Mouse (Mus musculus) testis, adult 2 months (tissue): ENCODE measurements around the gene Srd5a2. TPM values are rescaled to one million over a fixed set of nuclear protein-coding genes. Genes with fewer than 3 reads are reported as not detected.

Experiments
- H3K27ac ChIP-seq: fragments of 200-500 bp; 2 replicates; pipeline ENCODE4 v1.5.1; 2012; ENCODE audit warnings: low read depth, low read length; ENCODE audit not compliant: control insufficient read depth, insufficient read depth
- H3K27me3 ChIP-seq: fragments of 200-500 bp; 2 replicates; pipeline ENCODE4 v1.6.1; 2012; ENCODE audit warnings: mild to moderate bottlenecking, low read length, moderate library complexity; ENCODE audit not compliant: control insufficient read depth, insufficient read depth
- H3K36me3 ChIP-seq: fragments of 200-500 bp; 2 replicates; pipeline ENCODE4 v1.6.1; 2012; ENCODE audit warnings: mild to moderate bottlenecking, low read length; ENCODE audit not compliant: control insufficient read depth, insufficient read depth
- H3K4me1 ChIP-seq: fragments of 200-500 bp; 2 replicates; pipeline ENCODE4 v1.6.1; 2012; ENCODE audit warnings: low read length; ENCODE audit not compliant: control insufficient read depth, insufficient read depth
- H3K4me3 ChIP-seq: fragments of 200-500 bp; 2 replicates; pipeline ENCODE4 v1.5.1; 2012; ENCODE audit warnings: low read depth, mild to moderate bottlenecking, low read length, moderate library complexity, mixed read lengths; ENCODE audit not compliant: control insufficient read depth
- CTCF ChIP-seq: fragments of 200-500 bp; IDR thresholded peaks from 2 replicates; pipeline ENCODE4 v1.5.1; 2012; ENCODE audit warnings: low read depth, mild to moderate bottlenecking, inconsistent platforms, low read length, moderate library complexity; ENCODE audit not compliant: control insufficient read depth, insufficient read depth, insufficient replicate concordance
- POLR2A ChIP-seq: fragments of 200-500 bp; IDR thresholded peaks from 2 replicates; pipeline ENCODE4 v1.6.1; 2012; ENCODE audit warnings: low read depth, mild to moderate bottlenecking, inconsistent platforms, low read length, moderate library complexity; ENCODE audit not compliant: control insufficient read depth
- polyA plus RNA-seq: library from polyadenylated mRNA; depleted of rRNA; stranded (reverse); fragments of >200 nt; gene quantifications from 2 replicates; pipeline ENCODE4 v1.2.3, GENCODE M21; 2012

Srd5a2 gene
- polyA plus RNA-seq, 1 experiment: 0.14 TPM

- Histone ChIP-seq H3K4me3 (no peak overlapping the region), H3K36me3 (no peaks in the 10 kb centered on the region), H3K27me3 (no peaks in the 10 kb centered on the region), H3K27ac (no peak overlapping the region), H3K4me1 (no peaks in the 10 kb centered on the region)
- TF ChIP-seq POLR2A: no peak
- TF ChIP-seq CTCF: no peak
Measured at GRCm38 (mm10) chr17:74002396-74002795, 45.3 kb downstream of the Srd5a2 start.

- TF ChIP-seq POLR2A (no peak), CTCF (no peak)
- H3K27me3 ChIP-seq: no peaks in the 10 kb centered on the region
- H3K36me3 ChIP-seq: no peaks in the 10 kb centered on the region
- no peak overlapping the region for H3K27ac ChIP-seq
- H3K4me1 ChIP-seq: no peaks in the 10 kb centered on the region
- H3K4me3 ChIP-seq: no peak overlapping the region
Measured at GRCm38 (mm10) chr17:73995907-73996645, 51.6 kb downstream of the Srd5a2 start.

- TF ChIP-seq POLR2A (no peak), CTCF (no peak)
- H3K27ac ChIP-seq: no peak overlapping the region
- no peak overlapping the region for H3K4me3 ChIP-seq
- H3K4me1 ChIP-seq: no peaks in the 10 kb centered on the region
- H3K36me3 ChIP-seq: no peaks in the 10 kb centered on the region
- H3K27me3 ChIP-seq: no peaks in the 10 kb centered on the region
Measured at GRCm38 (mm10) chr17:73991264-73991663, 56.5 kb downstream of the Srd5a2 start.

GRCm38 (mm10) chr17:73986571-73986970 lies 61.1 kb downstream of the Srd5a2 start:
- H3K36me3 ChIP-seq: no peaks in the 10 kb centered on the region
- TF ChIP-seq CTCF (no peak), POLR2A (no peak)
- H3K27me3 ChIP-seq: no peaks in the 10 kb centered on the region
- H3K4me3 ChIP-seq: no peak overlapping the region
- no peak overlapping the region for H3K27ac ChIP-seq
- H3K4me1 ChIP-seq: no peaks in the 10 kb centered on the region

- Histone ChIP-seq H3K27ac (no peak overlapping the region), H3K36me3 (no peaks in the 10 kb centered on the region), H3K27me3 (no peaks in the 10 kb centered on the region), H3K4me3 (no peak overlapping the region), H3K4me1 (no peaks in the 10 kb centered on the region)
- TF ChIP-seq CTCF (no peak), POLR2A (no peak)
Measured at GRCm38 (mm10) chr17:73985936-73986335, 61.8 kb downstream of the Srd5a2 start.

- Histone ChIP-seq H3K4me3 (no peak overlapping the region), H3K27me3 (no peaks in the 10 kb centered on the region), H3K4me1 (no peaks in the 10 kb centered on the region), H3K27ac (no peak overlapping the region), H3K36me3 (no peaks in the 10 kb centered on the region)
- TF ChIP-seq POLR2A: no peak
- no peak for TF ChIP-seq CTCF
Measured at GRCm38 (mm10) chr17:73984508-73984907, 63.2 kb downstream of the Srd5a2 start.

- no peak overlapping the region for H3K27ac ChIP-seq
- H3K36me3 ChIP-seq: no peaks in the 10 kb centered on the region
- H3K4me3 ChIP-seq: no peak overlapping the region
- no peaks in the 10 kb centered on the region for H3K27me3 ChIP-seq
- no peaks in the 10 kb centered on the region for H3K4me1 ChIP-seq
- TF ChIP-seq CTCF: no peak
- no peak for TF ChIP-seq POLR2A
Measured at GRCm38 (mm10) chr17:73982871-73983270, 64.8 kb downstream of the Srd5a2 start.
